Mouse (Mus musculus) intestine, embryonic 16.5 days (tissue): ENCODE measurements around the gene Fbxl13. TPM values are rescaled to one million over a fixed set of nuclear protein-coding genes. Genes with fewer than 3 reads are reported as not detected.

Source experiments
- ATAC-seq: fragments of 200-750 bp; cut with Nextera tagmentation; 2 replicates; pipeline ENCODE4 v1.8.0; 2017; ENCODE audit warnings: moderate TSS enrichment, moderate library complexity
- H3K27ac ChIP-seq: fragments of 300-500 bp; sonication (generic); 2 replicates; pipeline ENCODE4 v1.5.1; 2014; ENCODE audit warnings: mild to moderate bottlenecking, low read length
- H3K27me3 ChIP-seq: fragments of 300-500 bp; sonication (generic); replicated peaks from 2 replicates; pipeline ENCODE4 v1.6.1; 2014; ENCODE audit warnings: low read length, control low read depth, mixed read lengths; ENCODE audit not compliant: control insufficient read depth, insufficient read depth
- H3K36me3 ChIP-seq: fragments of 300-500 bp; sonication (generic); 2 replicates; pipeline ENCODE4 v1.6.1; 2014; ENCODE audit warnings: low read length, control low read depth; ENCODE audit not compliant: control insufficient read depth, insufficient read depth
- H3K4me1 ChIP-seq: fragments of 300-500 bp; sonication (generic); 2 replicates; pipeline ENCODE4 v1.6.1; 2014; ENCODE audit warnings: low read length, control low read depth, mixed read lengths; ENCODE audit not compliant: control insufficient read depth, insufficient read depth
- H3K4me2 ChIP-seq: fragments of 300-500 bp; sonication (generic); 2 replicates; pipeline ENCODE4 v1.6.1; 2014; ENCODE audit warnings: low read depth, low read length, control low read depth
- H3K4me3 ChIP-seq: fragments of 300-500 bp; sonication (generic); 2 replicates; pipeline ENCODE4 v1.5.1; 2014; ENCODE audit warnings: mild to moderate bottlenecking, low read length
- H3K9ac ChIP-seq: fragments of 300-500 bp; sonication (generic); 2 replicates; pipeline ENCODE4 v1.6.1; 2014; ENCODE audit warnings: low read depth, low read length
- H3K9me3 ChIP-seq: fragments of 300-500 bp; sonication (generic); 2 replicates; pipeline ENCODE4 v1.6.1; 2016; ENCODE audit warnings: low read length, control low read depth; ENCODE audit not compliant: control insufficient read depth
- WGBS: fragments of 180-500 bp; shearing (Covaris S2); extraction: QIAGEN DNeasy Blood & Tissue Kit; methylation state at CpG from one replicate; pipeline ENCODE4 v1.1.7; 2014; 5-methylcytosine and 5-hydroxymethylcytosine counted together
- polyA plus RNA-seq: library from polyadenylated mRNA; unstranded; fragments of >200 nt; fragmentation: Nextera tagmentation; extraction: Ambion mirVana; gene quantifications from 2 replicates; pipeline ENCODE4 v1.2.1, GENCODE M21; 2015

The Fbxl13 gene
- polyA plus RNA-seq, 1 experiment from 2014 or later: 0.09 TPM

DNA sequence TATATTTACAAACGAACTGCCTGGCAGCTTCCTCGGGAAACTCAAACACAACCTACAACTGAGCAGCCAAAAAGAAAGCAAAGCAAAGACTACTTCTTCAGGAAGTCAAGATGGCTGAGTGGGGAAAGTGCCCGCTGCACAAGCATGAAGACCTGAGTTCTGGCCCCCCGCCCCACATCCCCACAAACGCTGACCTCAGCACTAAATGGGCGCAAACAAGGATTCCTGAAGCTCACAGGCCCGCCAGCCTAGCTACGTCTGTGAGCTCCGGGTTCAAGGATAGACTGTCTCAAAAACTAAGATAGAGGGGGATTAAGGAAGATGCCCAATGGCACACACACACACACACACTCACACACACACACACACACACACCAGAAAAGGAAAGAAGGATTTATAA lies 32.9 kb upstream of the Fbxl13 start:
- Histone ChIP-seq H3K27ac (no peak overlapping the region), H3K4me1 (0 out of 2 replicates have a peak, but pooled peaks cover 1% of the 10 kb centered on the region), H3K4me2 (no peak overlapping the region), H3K9me3 (no peaks in the 10 kb centered on the region), H3K27me3 (no peaks in the 10 kb centered on the region), H3K36me3 (peaks cover 6% of the 10 kb centered on the region), H3K9ac (no peak overlapping the region), H3K4me3 (no peak overlapping the region)
- no peak for ATAC-seq
- WGBS: 96% methylated on average over 9 of the region's 9 CpGs

DNA sequence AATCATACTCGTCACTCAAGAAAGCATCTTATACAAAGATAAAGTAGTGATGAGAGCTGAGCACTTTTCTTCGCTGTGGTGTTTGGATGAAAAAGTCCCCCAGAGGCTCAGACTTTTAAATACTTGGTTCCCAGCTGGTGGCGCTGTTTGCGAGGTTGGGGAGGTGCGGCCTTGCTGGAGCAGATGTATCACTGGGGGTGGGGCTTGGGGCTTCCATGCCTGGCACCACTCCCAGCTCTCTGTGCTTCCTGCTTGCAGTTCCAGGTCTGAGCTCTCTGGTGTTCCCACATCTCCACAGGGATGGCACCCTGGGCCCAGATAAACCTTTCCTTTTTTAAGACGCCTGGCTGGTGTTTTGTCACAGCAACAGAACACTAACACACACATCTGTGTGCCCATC lies 32.5 kb upstream of the Fbxl13 start:
- no peak for ATAC-seq
- H3K27ac ChIP-seq: no peak overlapping the region
- H3K4me2 ChIP-seq: no peak overlapping the region
- peaks cover 6% of the 10 kb centered on the region for H3K36me3 ChIP-seq
- H3K27me3 ChIP-seq: no peaks in the 10 kb centered on the region
- H3K4me1 ChIP-seq: 0 out of 2 replicates have a peak, but pooled peaks cover 4% of the 10 kb centered on the region
- H3K9ac ChIP-seq: no peak overlapping the region
- H3K9me3 ChIP-seq: no peaks in the 10 kb centered on the region
- no peak overlapping the region for H3K4me3 ChIP-seq
- WGBS: 91% methylated on average over 6 of the region's 6 CpGs

DNA sequence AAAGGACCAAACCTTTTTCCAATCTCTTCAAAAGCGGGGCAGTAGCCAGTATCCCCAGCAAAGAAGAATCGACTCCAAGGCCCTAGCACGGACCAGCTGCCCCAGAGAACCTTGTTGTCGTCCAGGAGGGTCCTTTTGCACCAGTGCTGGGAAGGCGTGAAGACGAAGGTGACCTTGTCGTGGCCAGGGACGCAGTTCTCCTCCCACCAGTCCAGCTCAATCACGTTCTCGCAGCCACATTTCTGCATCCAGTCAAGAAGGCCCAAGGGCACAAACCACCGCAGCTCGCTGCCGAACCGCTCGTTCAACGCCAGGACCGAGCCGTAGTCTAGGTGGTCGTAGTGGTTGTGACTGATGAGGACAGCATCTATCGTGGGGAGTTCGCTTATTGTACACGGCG lies 30.1 kb upstream of the Fbxl13 start:
- peaks cover 6% of the 10 kb centered on the region for H3K36me3 ChIP-seq
- H3K27ac ChIP-seq: no peak overlapping the region
- no peak overlapping the region for H3K4me2 ChIP-seq
- H3K9me3 ChIP-seq: no peaks in the 10 kb centered on the region
- 0 out of 2 replicates have a peak, but pooled peaks cover 4% of the 10 kb centered on the region for H3K4me1 ChIP-seq
- no peak overlapping the region for H3K9ac ChIP-seq
- ATAC-seq: no peak
- no peaks in the 10 kb centered on the region for H3K27me3 ChIP-seq
- 93% methylated on average over 23 of the region's 23 CpGs for WGBS
- H3K4me3 ChIP-seq: no peak overlapping the region

DNA sequence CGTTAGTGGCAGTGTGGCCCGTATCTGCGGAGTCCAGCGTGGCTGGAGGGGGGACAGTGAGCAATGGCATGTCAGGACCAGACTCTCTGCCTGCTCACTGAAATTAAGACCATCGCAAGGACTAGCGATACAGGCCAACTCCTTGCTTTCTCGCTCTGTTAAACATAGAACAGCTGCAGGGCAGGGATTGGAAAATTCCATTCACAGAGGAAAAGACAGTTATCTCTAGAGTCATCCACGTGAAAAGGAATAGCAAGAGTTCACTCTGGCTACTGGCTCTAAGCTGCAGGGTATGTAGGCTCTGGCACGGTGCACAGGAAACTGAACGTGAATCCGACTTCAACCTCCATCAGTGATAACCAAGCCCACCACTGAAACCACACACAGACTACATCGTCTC lies 29.6 kb upstream of the Fbxl13 start:
- no peak overlapping the region for H3K4me3 ChIP-seq
- no peak for ATAC-seq
- H3K9me3 ChIP-seq: no peaks in the 10 kb centered on the region
- WGBS: 63% methylated on average over 12 of the region's 12 CpGs
- no peak overlapping the region for H3K4me2 ChIP-seq
- no peaks in the 10 kb centered on the region for H3K27me3 ChIP-seq
- H3K36me3 ChIP-seq: peaks cover 6% of the 10 kb centered on the region
- H3K4me1 ChIP-seq: 0 out of 2 replicates have a peak, but pooled peaks cover 4% of the 10 kb centered on the region
- H3K27ac ChIP-seq: no peak overlapping the region
- no peak overlapping the region for H3K9ac ChIP-seq

DNA sequence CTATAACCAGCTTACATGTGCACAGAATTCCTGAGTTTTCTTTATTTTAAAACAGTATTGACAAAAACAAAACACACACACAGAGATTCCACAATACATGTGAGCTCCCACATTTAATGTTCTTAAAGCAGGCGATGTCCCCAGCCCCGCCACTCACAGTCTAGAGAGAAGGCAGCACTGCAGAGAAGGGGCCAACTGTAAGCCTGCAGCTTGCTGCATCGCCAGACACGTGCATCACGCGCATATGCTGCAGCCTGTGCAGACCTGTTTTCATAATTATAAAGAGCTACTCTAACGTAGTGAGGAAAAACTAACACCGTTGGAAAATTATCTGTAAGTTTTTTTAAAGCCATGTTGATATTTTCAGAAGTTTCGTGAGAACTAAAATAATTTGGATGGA lies 28.3 kb upstream of the Fbxl13 start:
- Histone ChIP-seq H3K9me3 (no peaks in the 10 kb centered on the region), H3K4me1 (0 out of 2 replicates have a peak, but pooled peaks cover 4% of the 10 kb centered on the region), H3K36me3 (peaks cover 6% of the 10 kb centered on the region), H3K4me2 (no peak overlapping the region; the same call in 1 of the 2 replicates), H3K9ac (no peak overlapping the region), H3K27ac (no peak overlapping the region), H3K27me3 (no peaks in the 10 kb centered on the region), H3K4me3 (no peak overlapping the region)
- 74% methylated on average over 9 of the region's 9 CpGs for WGBS
- ATAC-seq: no peak

DNA sequence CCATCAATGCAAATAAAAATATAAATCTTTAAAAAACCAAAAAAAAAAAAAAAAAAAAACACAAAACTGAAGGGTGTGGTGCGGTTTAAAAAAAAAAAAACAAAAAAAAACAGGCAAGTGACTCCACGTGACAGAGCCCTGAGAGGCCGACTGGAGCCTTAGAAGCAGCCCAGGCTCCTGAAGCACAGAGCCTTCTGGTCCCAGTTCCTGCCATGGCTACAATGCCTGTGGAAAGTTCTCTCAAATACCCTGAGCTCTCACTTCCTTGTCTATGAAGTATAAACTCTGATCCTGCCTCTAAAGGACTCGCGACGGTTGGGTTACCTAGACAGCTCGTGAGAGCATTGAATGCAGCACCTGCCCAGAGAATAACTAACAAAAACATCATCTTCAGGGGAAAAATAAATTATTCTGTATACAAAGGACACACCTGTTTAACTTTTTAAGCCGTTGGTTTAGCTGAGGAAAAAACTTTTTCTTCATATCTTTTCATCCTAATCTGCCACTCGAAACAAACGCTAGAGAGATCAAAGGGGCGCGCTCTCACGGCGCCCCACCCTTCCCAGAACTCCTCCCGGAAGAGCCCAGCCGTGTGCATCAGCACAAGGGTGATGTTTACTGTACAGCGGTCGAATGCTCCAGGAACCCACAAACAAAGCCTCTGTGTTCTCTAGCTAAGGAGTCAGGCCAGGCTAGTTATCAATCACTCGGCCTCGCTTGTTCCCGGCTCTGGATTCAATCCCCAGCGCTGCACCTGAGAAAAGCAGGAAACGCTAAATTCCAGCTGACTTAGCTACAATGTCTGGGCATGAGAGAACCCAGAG lies 27.6 kb upstream of the Fbxl13 start:
- peak; percentile 94 for ATAC-seq
- peak overlapping the region; percentile 38 for H3K4me2 ChIP-seq
- H3K4me1 ChIP-seq: 0 out of 2 replicates have a peak, but pooled peaks cover 4% of the 10 kb centered on the region
- H3K9me3 ChIP-seq: no peaks in the 10 kb centered on the region
- H3K9ac ChIP-seq: peak overlapping the region; percentile 36; the same call in 1 of the 2 replicates
- H3K36me3 ChIP-seq: peaks cover 6% of the 10 kb centered on the region
- no peaks in the 10 kb centered on the region for H3K27me3 ChIP-seq
- H3K4me3 ChIP-seq: peak overlapping the region; percentile 26
- 24% methylated on average over 23 of the region's 23 CpGs for WGBS
- 0 out of 2 replicates have a peak overlapping the region, but pooled peaks have one; percentile 3 for H3K27ac ChIP-seq

DNA sequence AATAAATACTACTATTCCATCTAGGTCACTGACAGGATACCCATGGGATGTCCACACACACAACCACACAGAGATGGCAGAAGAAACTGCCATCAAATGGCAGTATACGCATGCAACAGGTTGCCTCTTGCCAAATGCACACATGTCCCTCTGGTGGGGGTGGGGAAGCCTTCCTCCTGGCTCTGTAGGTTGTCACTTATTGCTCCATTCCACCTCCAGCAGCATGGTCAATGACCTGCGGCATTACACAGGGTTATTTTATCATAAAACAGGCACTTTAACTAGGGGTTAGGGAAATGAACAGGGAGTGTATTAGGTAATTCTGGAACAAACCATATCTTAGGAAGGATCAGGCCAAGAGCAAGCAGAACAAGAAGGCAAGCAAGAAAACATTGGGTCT lies 23.9 kb upstream of the Fbxl13 start:
- H3K27ac ChIP-seq: no peak overlapping the region
- no peak overlapping the region for H3K9ac ChIP-seq
- no peaks in the 10 kb centered on the region for H3K27me3 ChIP-seq
- no peak for ATAC-seq
- WGBS: 81% methylated on average over 2 of the region's 2 CpGs
- H3K9me3 ChIP-seq: no peaks in the 10 kb centered on the region
- H3K4me3 ChIP-seq: no peak overlapping the region
- no peaks in the 10 kb centered on the region for H3K36me3 ChIP-seq
- H3K4me1 ChIP-seq: 0 out of 2 replicates have a peak, but pooled peaks cover 4% of the 10 kb centered on the region
- no peak overlapping the region for H3K4me2 ChIP-seq

DNA sequence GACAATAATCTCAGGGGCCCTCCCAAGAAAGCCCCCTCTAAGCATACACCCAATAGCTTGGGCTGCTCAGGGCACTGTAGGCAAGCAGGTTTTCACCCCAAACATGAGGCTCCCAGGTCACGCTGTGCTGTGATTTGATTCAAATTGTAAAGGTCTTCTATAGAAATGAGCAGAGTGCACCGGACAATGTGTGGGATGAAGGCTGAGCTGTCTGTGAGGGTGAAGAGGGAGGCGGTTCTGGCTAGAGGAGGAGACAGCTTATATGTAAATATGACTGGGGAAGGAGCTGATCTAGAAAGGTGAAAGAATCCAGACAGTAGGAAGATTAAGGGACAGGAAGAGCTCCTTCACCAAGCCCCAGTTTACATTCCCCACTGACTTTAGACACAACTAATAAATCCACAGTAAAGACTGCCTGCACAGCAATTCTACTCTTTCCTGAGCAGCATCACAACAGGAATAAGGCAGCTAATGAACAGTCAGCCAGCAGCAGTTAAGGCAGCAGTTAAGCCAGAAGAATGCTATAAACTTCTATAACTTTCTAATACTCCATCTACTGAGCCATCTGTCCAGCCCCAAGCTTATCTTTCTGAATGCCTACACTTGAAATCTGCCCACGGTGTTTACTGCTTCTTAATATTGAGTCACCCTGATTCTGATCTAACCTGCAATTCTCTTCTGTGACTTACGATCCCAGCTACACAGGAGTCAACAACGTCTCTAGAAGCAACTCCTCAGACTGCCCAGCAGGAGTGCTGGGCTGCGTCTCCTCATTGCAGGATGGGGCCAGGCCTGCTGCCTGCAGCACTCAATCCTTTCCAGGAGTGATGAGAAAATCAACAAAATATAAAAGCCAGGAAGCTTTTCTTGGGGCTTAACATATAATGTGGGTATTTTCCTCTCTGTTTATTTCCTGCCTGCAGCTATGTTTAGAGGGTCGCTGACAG lies 22.0 kb upstream of the Fbxl13 start:
- no peak overlapping the region for H3K9ac ChIP-seq
- no peaks in the 10 kb centered on the region for H3K4me1 ChIP-seq
- H3K36me3 ChIP-seq: 0 out of 2 replicates have a peak, but pooled peaks cover 2% of the 10 kb centered on the region
- peak; percentile 72 for ATAC-seq
- H3K27ac ChIP-seq: no peak overlapping the region
- no peaks in the 10 kb centered on the region for H3K27me3 ChIP-seq
- H3K4me2 ChIP-seq: no peak overlapping the region
- WGBS: 33% methylated on average over 8 of the region's 8 CpGs
- H3K9me3 ChIP-seq: no peaks in the 10 kb centered on the region
- no peak overlapping the region for H3K4me3 ChIP-seq

DNA sequence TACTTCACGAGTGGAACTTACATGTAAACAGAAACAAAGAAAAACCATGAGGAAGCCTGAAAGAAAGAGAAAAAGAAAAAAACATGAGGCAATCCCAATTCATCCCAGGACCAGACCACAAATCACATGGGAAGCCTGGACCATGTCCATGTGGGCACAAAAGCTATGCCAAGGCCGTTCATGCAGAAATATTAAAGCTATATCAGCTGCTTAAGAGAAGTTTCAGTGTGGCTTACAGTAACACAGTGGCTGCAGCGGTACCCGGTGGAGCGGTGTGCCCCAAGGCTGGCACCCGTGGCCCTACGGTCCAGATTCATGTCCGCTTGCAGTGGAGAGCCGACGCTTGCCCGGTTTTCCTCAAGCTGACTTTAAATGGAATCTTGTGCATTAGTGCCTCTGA lies 17.6 kb upstream of the Fbxl13 start:
- ATAC-seq: no peak
- Histone ChIP-seq H3K27ac (no peak overlapping the region), H3K9me3 (no peaks in the 10 kb centered on the region), H3K4me3 (no peak overlapping the region), H3K4me2 (no peak overlapping the region), H3K36me3 (peaks cover 2% of the 10 kb centered on the region; the same call in 1 of the 2 replicates), H3K27me3 (no peaks in the 10 kb centered on the region), H3K9ac (no peak overlapping the region), H3K4me1 (no peaks in the 10 kb centered on the region)
- WGBS: 93% methylated on average over 11 of the region's 11 CpGs
